Mouse (Mus musculus) stomach, postnatal 0 days (tissue): ENCODE measurements around the gene Gatb.

Source experiments
- CTCF ChIP-seq: IDR thresholded peaks from 2 replicates; pipeline ENCODE4 v1.5.1; 2016; ENCODE audit warnings: antibody characterized with exemption, low read depth, mild to moderate bottlenecking, moderate library complexity
- EP300 ChIP-seq: optimal IDR thresholded peaks from 2 replicates; pipeline ENCODE3; 2016; ENCODE audit warnings: antibody characterized with exemption

- TF ChIP-seq CTCF (no peak), EP300 (no peak)
These were observed 88.3 kb downstream of the Gatb start for GRCm38 (mm10) chr3:85661926-85662813.
